In genomic region chr10:106024648-106025047, GRCm38 (mm10) we compare ENCODE assay signal across 16 mouse cellular contexts.
"Had no signal": no experiment of that assay in that cellular context is flagged by ENCODE, and none has a peak within 500 bp of the region (broad histone marks: within the 10 kb centered on the region; RNA-seq: fewer than 3 reads in every experiment).

No protein-coding gene starts in this region.

- H3K4me1 ChIP-seq: limb, embryonic 15.5 days; liver, embryonic 12.5 days had no signal

- H3K27ac ChIP-seq: layer of hippocampus, adult 2 months; limb, embryonic 15.5 days; liver, embryonic 12.5 days; midbrain, embryonic 12.5 days had no signal

- DNase-seq: kidney, adult 18-20 months; kidney, postnatal 10 days; kidney, postnatal 4 days; left cerebral cortex, postnatal 4 days; lung, embryonic 14.5 days; lung, postnatal 10 days; lung, postnatal 4 days; retina, postnatal 1 day; right cerebral cortex, postnatal 4 days; spleen, adult 18-20 months; thymus, adult 18-20 months; thymus, postnatal 14 days had no signal

- ATAC-seq: liver, embryonic 12.5 days had no signal

- H3K4me3 ChIP-seq: layer of hippocampus, adult 2 months; limb, embryonic 15.5 days; liver, embryonic 12.5 days; midbrain, embryonic 12.5 days had no signal

- H3K27me3 ChIP-seq: limb, embryonic 15.5 days; liver, embryonic 12.5 days; midbrain, embryonic 12.5 days had no signal

- H3K4me2 ChIP-seq: limb, embryonic 15.5 days; liver, embryonic 12.5 days; lung, embryonic 14.5 days; midbrain, embryonic 12.5 days had no signal

- H3K9ac ChIP-seq: limb, embryonic 15.5 days; liver, embryonic 12.5 days; lung, embryonic 14.5 days; midbrain, embryonic 12.5 days had no signal

- H3K9me3 ChIP-seq: limb, embryonic 15.5 days; liver, embryonic 12.5 days; midbrain, embryonic 12.5 days had no signal

- H3K36me3 ChIP-seq: limb, embryonic 15.5 days; liver, embryonic 12.5 days; midbrain, embryonic 12.5 days had no signal
